Mouse (Mus musculus) CD4-positive, CD25-positive, alpha-beta regulatory T cell, adult 9 weeks (primary cell): ENCODE results near the gene Olfr484. TPM values are rescaled to one million over a fixed set of nuclear protein-coding genes. Genes with fewer than 3 reads are reported as not detected.

Source experiments
- polyA plus RNA-seq: library from polyadenylated mRNA; unstranded; fragments of 100-300 nt; shearing (Covaris generic); gene quantifications from one replicate; pipeline ENCODE4 v1.2.1, GENCODE M21; 2017

Olfr484 gene
- 0.10 TPM for polyA plus RNA-seq

GRCm38 (mm10) chr7:108127349-108127748 lies at the start of gene Olfr484:
Gene Olfr484, minus strand, starts transcription at chr7:108127449.

GRCm38 (mm10) chr7:108172642-108173041 lies 45.4 kb upstream of the Olfr484 start, which contains the start of gene Olfr486:
Gene Olfr486, minus strand, starts transcription at chr7:108172742.

GRCm38 (mm10) chr7:108159771-108160170 lies 32.5 kb upstream of the Olfr484 start, which contains the start of gene Olfr485:
Gene Olfr485, minus strand, starts transcription at chr7:108159871.

GRCm38 (mm10) chr7:108100549-108100948 lies 26.7 kb downstream of the Olfr484 start, which contains the start of gene Olfr483:
Gene Olfr483, plus strand, starts transcription at chr7:108100849.

GRCm38 (mm10) chr7:108097486-108097885 lies 29.8 kb downstream of the Olfr484 start, which contains the start of gene Olfr482:
Gene Olfr482, minus strand, starts transcription at chr7:108097586.

GRCm38 (mm10) chr7:108079555-108079954 lies 47.7 kb downstream of the Olfr484 start, which contains the start of gene Olfr481:
Gene Olfr481, plus strand, starts transcription at chr7:108079855.

Other genes with a start within 250 kb of the Olfr484 start
- gene Olfr472, start 229.5 kb downstream of the Olfr484 start, polyA plus RNA-seq, result not detected
- gene Olfr473, start 197.0 kb downstream of the Olfr484 start, polyA plus RNA-seq, result not detected
- not detected for gene Olfr474, start 172.8 kb downstream of the Olfr484 start, polyA plus RNA-seq
- not detected for gene Olfr476, start 162.6 kb downstream of the Olfr484 start, polyA plus RNA-seq
- not detected for gene Olfr477, start 140.8 kb downstream of the Olfr484 start, polyA plus RNA-seq
- gene Olfr478, start 93.5 kb downstream of the Olfr484 start, polyA plus RNA-seq, result not detected
- not detected for gene Olfr479, start 76.8 kb downstream of the Olfr484 start, polyA plus RNA-seq
- gene Olfr480, start 60.1 kb downstream of the Olfr484 start, polyA plus RNA-seq, result not detected
- 0.06 TPM for gene Olfr481, start 47.6 kb downstream of the Olfr484 start, polyA plus RNA-seq
- gene Olfr482, start 29.9 kb downstream of the Olfr484 start, polyA plus RNA-seq, result 0.12 TPM
- gene Olfr483, start 26.6 kb downstream of the Olfr484 start, polyA plus RNA-seq, result not detected
- not detected for gene Olfr485, start 32.4 kb upstream of the Olfr484 start, polyA plus RNA-seq
- not detected for gene Olfr486, start 45.3 kb upstream of the Olfr484 start, polyA plus RNA-seq
- not detected for gene Olfr487, start 87.2 kb upstream of the Olfr484 start, polyA plus RNA-seq
- gene Olfr488, start 130.9 kb upstream of the Olfr484 start, polyA plus RNA-seq, result not detected
- gene Olfr490, start 161.5 kb upstream of the Olfr484 start, polyA plus RNA-seq, result not detected
- not detected for gene Olfr491, start 186.0 kb upstream of the Olfr484 start, polyA plus RNA-seq
- not detected for gene Olfr492, start 196.2 kb upstream of the Olfr484 start, polyA plus RNA-seq
- gene Olfr493, start 219.5 kb upstream of the Olfr484 start, polyA plus RNA-seq, result not detected
- gene Olfr494, start 237.9 kb upstream of the Olfr484 start, polyA plus RNA-seq, result not detected